Mouse (Mus musculus): ENCODE data around the gene Rusc2. TPM values are rescaled to one million over a fixed set of nuclear protein-coding genes. Genes with fewer than 3 reads are reported as not detected.

Rusc2 gene
- polyA plus RNA-seq, 1 experiment from 2014 or later: 11.8 TPM

- Histone ChIP-seq H3K4me1 (ENCODE audit: control insufficient read depth, insufficient read depth, low read length) (0 out of 2 replicates have a peak, but pooled peaks cover 7% of the 10 kb centered on the region), H3K27ac (ENCODE audit: low read length) (no peak overlapping the region), H3K36me3 (ENCODE audit: control insufficient read depth, insufficient read depth, low read length) (peaks cover 35% of the 10 kb centered on the region), H3K9me3 (ENCODE audit: control insufficient read depth, low read length) (no peaks in the 10 kb centered on the region), H3K4me2 (ENCODE audit: low read depth, low read length) (no peak overlapping the region), H3K27me3 (replicated peaks; ENCODE audit: control insufficient read depth, insufficient read depth, low read length) (no peaks in the 10 kb centered on the region), H3K4me3 (ENCODE audit: low read length) (no peak overlapping the region), H3K9ac (ENCODE audit: low read depth, low read length) (no peak overlapping the region)
- WGBS: 73% methylated on average over 4 of the region's 4 CpGs
- ATAC-seq: no peak
Measured at GRCm38 (mm10) chr4:43418450-43418849, 36.7 kb downstream of the Rusc2 start.

GRCm38 (mm10) chr4:43418973-43419656, 37.3 kb downstream of the Rusc2 start:
- peaks cover 41% of the 10 kb centered on the region for H3K36me3 ChIP-seq (ENCODE audit: control insufficient read depth, insufficient read depth, low read length)
- no peaks in the 10 kb centered on the region for H3K9me3 ChIP-seq (ENCODE audit: control insufficient read depth, low read length)
- 68% methylated on average over 15 of the region's 15 CpGs for WGBS
- H3K27ac ChIP-seq (ENCODE audit: low read length): peak overlapping the region; percentile 25; the same call in 1 of the 2 replicates
- H3K4me2 ChIP-seq (ENCODE audit: low read depth, low read length): no peak overlapping the region
- 0 out of 2 replicates have a peak, but pooled peaks cover 7% of the 10 kb centered on the region for H3K4me1 ChIP-seq (ENCODE audit: control insufficient read depth, insufficient read depth, low read length)
- no peaks in the 10 kb centered on the region for H3K27me3 ChIP-seq (replicated peaks; ENCODE audit: control insufficient read depth, insufficient read depth, low read length)
- no peak overlapping the region for H3K4me3 ChIP-seq (ENCODE audit: low read length)
- H3K9ac ChIP-seq (ENCODE audit: low read depth, low read length): peak overlapping the region; percentile 39; the same call in 1 of the 2 replicates
- no peak for ATAC-seq

- ATAC-seq: peak; percentile 27; the same call in 1 of the 2 replicates
- no peak overlapping the region for H3K9ac ChIP-seq (ENCODE audit: low read depth, low read length)
- H3K4me2 ChIP-seq (ENCODE audit: low read depth, low read length): no peak overlapping the region
- no peak overlapping the region for H3K27ac ChIP-seq (ENCODE audit: low read length)
- WGBS: 65% methylated on average over 9 of the region's 9 CpGs
- no peak overlapping the region for H3K4me3 ChIP-seq (ENCODE audit: low read length)
- 0 out of 2 replicates have a peak, but pooled peaks cover 7% of the 10 kb centered on the region for H3K4me1 ChIP-seq (ENCODE audit: control insufficient read depth, insufficient read depth, low read length)
- peaks cover 46% of the 10 kb centered on the region for H3K36me3 ChIP-seq (ENCODE audit: control insufficient read depth, insufficient read depth, low read length)
- no peaks in the 10 kb centered on the region for H3K27me3 ChIP-seq (replicated peaks; ENCODE audit: control insufficient read depth, insufficient read depth, low read length)
- H3K9me3 ChIP-seq (ENCODE audit: control insufficient read depth, low read length): no peaks in the 10 kb centered on the region
Measured at GRCm38 (mm10) chr4:43419801-43420281, 38.1 kb downstream of the Rusc2 start.

- H3K27ac ChIP-seq (ENCODE audit: low read length): no peak overlapping the region
- H3K4me1 ChIP-seq (ENCODE audit: control insufficient read depth, insufficient read depth, low read length): peaks cover 8% of the 10 kb centered on the region
- 3% methylated on average over 6 of the region's 6 CpGs for WGBS
- H3K4me2 ChIP-seq (ENCODE audit: low read depth, low read length): no peak overlapping the region
- H3K9ac ChIP-seq (ENCODE audit: low read depth, low read length): no peak overlapping the region
- no peak overlapping the region for H3K4me3 ChIP-seq (ENCODE audit: low read length)
- ATAC-seq: 0 out of 2 replicates have a peak, but pooled peaks have one; percentile 10
- H3K36me3 ChIP-seq (ENCODE audit: control insufficient read depth, insufficient read depth, low read length): peaks cover 47% of the 10 kb centered on the region
- no peaks in the 10 kb centered on the region for H3K27me3 ChIP-seq (replicated peaks; ENCODE audit: control insufficient read depth, insufficient read depth, low read length)
- no peaks in the 10 kb centered on the region for H3K9me3 ChIP-seq (ENCODE audit: control insufficient read depth, low read length)
Measured at GRCm38 (mm10) chr4:43420305-43420704, 38.5 kb downstream of the Rusc2 start.

GRCm38 (mm10) chr4:43421632-43422240, 40.0 kb downstream of the Rusc2 start:
- Histone ChIP-seq H3K9me3 (ENCODE audit: control insufficient read depth, low read length) (no peaks in the 10 kb centered on the region), H3K36me3 (ENCODE audit: control insufficient read depth, insufficient read depth, low read length) (peaks cover 36% of the 10 kb centered on the region), H3K27me3 (replicated peaks; ENCODE audit: control insufficient read depth, insufficient read depth, low read length) (no peaks in the 10 kb centered on the region), H3K4me2 (ENCODE audit: low read depth, low read length) (no peak overlapping the region), H3K4me3 (ENCODE audit: low read length) (no peak overlapping the region), H3K4me1 (ENCODE audit: control insufficient read depth, insufficient read depth, low read length) (peaks cover 18% of the 10 kb centered on the region), H3K9ac (ENCODE audit: low read depth, low read length) (no peak overlapping the region), H3K27ac (ENCODE audit: low read length) (no peak overlapping the region)
- 78% methylated on average over 28 of the region's 28 CpGs for WGBS
- no peak for ATAC-seq

- Histone ChIP-seq H3K4me2 (ENCODE audit: low read depth, low read length) (no peak overlapping the region), H3K27ac (ENCODE audit: low read length) (no peak overlapping the region), H3K9me3 (ENCODE audit: control insufficient read depth, low read length) (no peaks in the 10 kb centered on the region), H3K4me1 (ENCODE audit: control insufficient read depth, insufficient read depth, low read length) (peaks cover 15% of the 10 kb centered on the region), H3K4me3 (ENCODE audit: low read length) (no peak overlapping the region), H3K9ac (ENCODE audit: low read depth, low read length) (no peak overlapping the region), H3K36me3 (ENCODE audit: control insufficient read depth, insufficient read depth, low read length) (peaks cover 36% of the 10 kb centered on the region), H3K27me3 (replicated peaks; ENCODE audit: control insufficient read depth, insufficient read depth, low read length) (peaks cover 3% of the 10 kb centered on the region; the same call in 1 of the 2 replicates)
- no peak for ATAC-seq
- 92% methylated on average over 20 of the region's 20 CpGs for WGBS
Measured at GRCm38 (mm10) chr4:43423267-43423934, 41.6 kb downstream of the Rusc2 start.

GRCm38 (mm10) chr4:43424072-43424471, 42.3 kb downstream of the Rusc2 start:
- H3K27ac ChIP-seq (ENCODE audit: low read length): no peak overlapping the region
- H3K4me1 ChIP-seq (ENCODE audit: control insufficient read depth, insufficient read depth, low read length): peaks cover 20% of the 10 kb centered on the region
- H3K4me2 ChIP-seq (ENCODE audit: low read depth, low read length): no peak overlapping the region
- no peaks in the 10 kb centered on the region for H3K9me3 ChIP-seq (ENCODE audit: control insufficient read depth, low read length)
- no peak overlapping the region for H3K9ac ChIP-seq (ENCODE audit: low read depth, low read length)
- H3K36me3 ChIP-seq (ENCODE audit: control insufficient read depth, insufficient read depth, low read length): peaks cover 36% of the 10 kb centered on the region
- H3K27me3 ChIP-seq (replicated peaks; ENCODE audit: control insufficient read depth, insufficient read depth, low read length): peaks cover 3% of the 10 kb centered on the region; the same call in 1 of the 2 replicates
- WGBS: 84% methylated on average over 9 of the region's 9 CpGs
- H3K4me3 ChIP-seq (ENCODE audit: low read length): no peak overlapping the region
- ATAC-seq: no peak

- H3K4me3 ChIP-seq (ENCODE audit: low read length): 0 out of 2 replicates have a peak overlapping the region, but pooled peaks have one; percentile 14
Measured at GRCm38 (mm10) chr4:43425197-43425596, 43.4 kb downstream of the Rusc2 start.

More at GRCm38 (mm10) chr4:43425197-43425596, 43.4 kb downstream of the Rusc2 start:
- Histone ChIP-seq H3K9me3 (ENCODE audit: control insufficient read depth, low read length) (no peaks in the 10 kb centered on the region), H3K4me2 (ENCODE audit: low read depth, low read length) (peak overlapping the region; percentile 36), H3K27me3 (replicated peaks; ENCODE audit: control insufficient read depth, insufficient read depth, low read length) (peaks cover 3% of the 10 kb centered on the region; the same call in 1 of the 2 replicates), H3K36me3 (ENCODE audit: control insufficient read depth, insufficient read depth, low read length) (peaks cover 36% of the 10 kb centered on the region), H3K4me1 (ENCODE audit: control insufficient read depth, insufficient read depth, low read length) (peaks cover 22% of the 10 kb centered on the region), H3K9ac (ENCODE audit: low read depth, low read length) (peak overlapping the region; percentile 43), H3K27ac (ENCODE audit: low read length) (no peak overlapping the region)
- WGBS: 46% methylated on average over 14 of the region's 14 CpGs
- ATAC-seq: no peak

Data from intestine, embryonic 16.5 days (tissue).